Mouse (Mus musculus) stomach, embryonic 14.5 days (tissue): Measurements from ENCODE around the gene Rnase12. TPM values are rescaled to one million over a fixed set of nuclear protein-coding genes. Genes with fewer than 3 reads are reported as not detected.

Experiments
- polyA plus RNA-seq: library from polyadenylated mRNA; unstranded; fragments of >200 nt; fragmentation: Nextera tagmentation; extraction: Ambion mirVana; gene quantifications from 2 replicates; pipeline ENCODE4 v1.2.1, GENCODE M21; 2014

Gene Rnase12
- polyA plus RNA-seq, 1 experiment from 2014 or later: 0.80 TPM

Other genes starting within 250 kb of the Rnase12 start
- gene Ccnb1ip1, start 249.9 kb downstream of the Rnase12 start, polyA plus RNA-seq: not detected in 2 replicates
- gene Parp2, start 249.8 kb downstream of the Rnase12 start, polyA plus RNA-seq: 71.8 and 76.2 TPM in 2 replicates
- 8.6 and 8.7 TPM in 2 replicates for gene Tep1, start 187.1 kb downstream of the Rnase12 start, polyA plus RNA-seq
- 0.14 and 0.35 TPM in 2 replicates for gene Klhl33, start 160.2 kb downstream of the Rnase12 start, polyA plus RNA-seq
- 149 and 169 TPM in 2 replicates for gene Osgep, start 132.8 kb downstream of the Rnase12 start, polyA plus RNA-seq
- 217 and 223 TPM in 2 replicates for gene Apex1, start 132.7 kb downstream of the Rnase12 start, polyA plus RNA-seq
- 41.0 and 50.2 TPM in 2 replicates for gene Pip4p1, start 126.8 kb downstream of the Rnase12 start, polyA plus RNA-seq
- 59.5 and 65.1 TPM in 2 replicates for gene Pnp, start 126.6 kb downstream of the Rnase12 start, polyA plus RNA-seq
- gene Gm49342, start 113.1 kb downstream of the Rnase12 start, polyA plus RNA-seq: not detected in 2 replicates
- 0.31 TPM in 1 of 2 replicates, not detected in the other for gene Pnp2, start 101.7 kb downstream of the Rnase12 start, polyA plus RNA-seq
- gene Rnase10, start 49.9 kb downstream of the Rnase12 start, polyA plus RNA-seq: 0.22 TPM in 1 of 2 replicates, not detected in the other
- gene Rnase9, start 15.8 kb downstream of the Rnase12 start, polyA plus RNA-seq: not detected in 2 replicates
- gene Rnase11, start 7.5 kb downstream of the Rnase12 start, polyA plus RNA-seq: not detected in 2 replicates
- gene Olfr750, start 16.8 kb upstream of the Rnase12 start, polyA plus RNA-seq: not detected in 2 replicates
- gene Rnase4, start 33.4 kb upstream of the Rnase12 start, polyA plus RNA-seq: 60.3 and 72.3 TPM in 2 replicates
- gene Ang, start 33.5 kb upstream of the Rnase12 start, polyA plus RNA-seq: 11.6 and 16.5 TPM in 2 replicates
- not detected in 2 replicates for gene Eddm3b, start 56.8 kb upstream of the Rnase12 start, polyA plus RNA-seq
- gene Rnase6, start 66.2 kb upstream of the Rnase12 start, polyA plus RNA-seq: 0.32 and 1.4 TPM in 2 replicates
- 0.87 and 1.5 TPM in 2 replicates for gene Rnase1, start 89.1 kb upstream of the Rnase12 start, polyA plus RNA-seq
- gene Rnase2b, start 104.6 kb upstream of the Rnase12 start, polyA plus RNA-seq: not detected in 2 replicates
- gene Ang2, start 141.5 kb upstream of the Rnase12 start, polyA plus RNA-seq: not detected in 2 replicates
- not detected in 2 replicates for gene Ear14, start 145.7 kb upstream of the Rnase12 start, polyA plus RNA-seq
- not detected in 2 replicates for gene Rnase2a, start 198.5 kb upstream of the Rnase12 start, polyA plus RNA-seq